Mouse (Mus musculus) testis, adult 2 months (tissue): ENCODE data around the gene Serpinb1c. TPM values are rescaled to one million over a fixed set of nuclear protein-coding genes. Genes with fewer than 3 reads are reported as not detected.
"Not testable (repeated sequence)": the region's sequence is repeated elsewhere in the genome, so short reads cannot be mapped to it uniquely, and the experiment has no call there.

ENCODE experiments used
- H3K27ac ChIP-seq: fragments of 200-500 bp; 2 replicates; pipeline ENCODE4 v1.5.1; 2012; ENCODE audit warnings: low read depth, low read length; ENCODE audit not compliant: control insufficient read depth, insufficient read depth
- H3K27me3 ChIP-seq: fragments of 200-500 bp; 2 replicates; pipeline ENCODE4 v1.6.1; 2012; ENCODE audit warnings: mild to moderate bottlenecking, low read length, moderate library complexity; ENCODE audit not compliant: control insufficient read depth, insufficient read depth
- H3K36me3 ChIP-seq: fragments of 200-500 bp; 2 replicates; pipeline ENCODE4 v1.6.1; 2012; ENCODE audit warnings: mild to moderate bottlenecking, low read length; ENCODE audit not compliant: control insufficient read depth, insufficient read depth
- H3K4me1 ChIP-seq: fragments of 200-500 bp; 2 replicates; pipeline ENCODE4 v1.6.1; 2012; ENCODE audit warnings: low read length; ENCODE audit not compliant: control insufficient read depth, insufficient read depth
- H3K4me3 ChIP-seq: fragments of 200-500 bp; 2 replicates; pipeline ENCODE4 v1.5.1; 2012; ENCODE audit warnings: low read depth, mild to moderate bottlenecking, low read length, moderate library complexity, mixed read lengths; ENCODE audit not compliant: control insufficient read depth
- CTCF ChIP-seq: fragments of 200-500 bp; IDR thresholded peaks from 2 replicates; pipeline ENCODE4 v1.5.1; 2012; ENCODE audit warnings: low read depth, mild to moderate bottlenecking, inconsistent platforms, low read length, moderate library complexity; ENCODE audit not compliant: control insufficient read depth, insufficient read depth, insufficient replicate concordance
- POLR2A ChIP-seq: fragments of 200-500 bp; IDR thresholded peaks from 2 replicates; pipeline ENCODE4 v1.6.1; 2012; ENCODE audit warnings: low read depth, mild to moderate bottlenecking, inconsistent platforms, low read length, moderate library complexity; ENCODE audit not compliant: control insufficient read depth
- polyA plus RNA-seq: library from polyadenylated mRNA; depleted of rRNA; stranded (reverse); fragments of >200 nt; gene quantifications from 2 replicates; pipeline ENCODE4 v1.2.3, GENCODE M21; 2012

Gene Serpinb1c
- polyA plus RNA-seq, 1 experiment, result not detected

GRCm38 (mm10) chr13:32896931-32897330 is 1.1 kb downstream of the Serpinb1c start:
- no peak for TF ChIP-seq POLR2A
- no peak for TF ChIP-seq CTCF
- Histone ChIP-seq H3K4me1 (no peaks in the 10 kb centered on the region), H3K36me3 (no peaks in the 10 kb centered on the region), H3K27me3 (no peaks in the 10 kb centered on the region), H3K4me3 (no peak overlapping the region), H3K27ac (no peak overlapping the region)

DNA sequence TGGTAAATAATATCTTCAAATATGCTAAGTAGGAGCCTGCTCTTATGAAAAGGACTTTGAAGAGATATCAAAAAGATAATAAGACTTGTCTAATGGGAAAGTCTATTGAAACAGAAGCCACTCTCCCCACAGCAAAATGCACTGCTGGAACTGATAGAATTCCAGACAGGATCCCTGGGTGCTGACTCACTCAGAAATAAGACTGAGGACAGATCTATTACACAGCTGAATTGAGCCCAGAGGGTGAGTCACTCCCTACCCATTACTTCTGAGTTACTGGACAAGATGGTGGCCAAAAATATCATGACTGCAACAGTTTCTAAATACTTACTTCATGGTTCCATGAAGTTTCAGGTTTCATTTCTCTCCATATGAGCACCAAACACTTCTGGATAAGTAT is 13.3 kb downstream of the Serpinb1c start:
- no peak overlapping the region for H3K4me3 ChIP-seq
- H3K36me3 ChIP-seq, result no peaks in the 10 kb centered on the region
- no peaks in the 10 kb centered on the region for H3K27me3 ChIP-seq
- no peaks in the 10 kb centered on the region for H3K4me1 ChIP-seq
- H3K27ac ChIP-seq, result no peak overlapping the region
- no peak for TF ChIP-seq CTCF
- no peak for TF ChIP-seq POLR2A

- Histone ChIP-seq H3K27ac (peak overlapping the region; percentile 36; the same call in 1 of the 2 replicates), H3K4me1 (no peaks in the 10 kb centered on the region), H3K4me3 (no peak overlapping the region), H3K27me3 (no peaks in the 10 kb centered on the region), H3K36me3 (no peaks in the 10 kb centered on the region)
- TF ChIP-seq POLR2A (no peak), CTCF (no peak)
Measured at GRCm38 (mm10) chr13:32873862-32874261, 24.1 kb downstream of the Serpinb1c start.

- H3K27me3 ChIP-seq, result no peaks in the 10 kb centered on the region
- H3K4me1 ChIP-seq, result no peaks in the 10 kb centered on the region
- H3K36me3 ChIP-seq, result no peaks in the 10 kb centered on the region
- TF ChIP-seq POLR2A (no peak), CTCF (no peak)
- H3K4me3 ChIP-seq, result no peak overlapping the region
- no peak overlapping the region for H3K27ac ChIP-seq
Measured at GRCm38 (mm10) chr13:32868843-32869242, 29.2 kb downstream of the Serpinb1c start.

GRCm38 (mm10) chr13:32868233-32868632 is 29.8 kb downstream of the Serpinb1c start:
- H3K27ac ChIP-seq, H3K4me3 ChIP-seq, H3K27me3 ChIP-seq, H3K36me3 ChIP-seq, H3K4me1 ChIP-seq: not testable (repeated sequence)

- no peak overlapping the region for H3K4me3 ChIP-seq
- TF ChIP-seq POLR2A (no peak), CTCF (no peak)
- no peaks in the 10 kb centered on the region for H3K36me3 ChIP-seq
- H3K4me1 ChIP-seq, result no peaks in the 10 kb centered on the region
- H3K27ac ChIP-seq, result no peak overlapping the region
- H3K27me3 ChIP-seq, result no peaks in the 10 kb centered on the region
Measured at GRCm38 (mm10) chr13:32867030-32867429, 31.0 kb downstream of the Serpinb1c start.

GRCm38 (mm10) chr13:32866484-32866883 is 31.5 kb downstream of the Serpinb1c start:
- no peak overlapping the region for H3K27ac ChIP-seq
- no peaks in the 10 kb centered on the region for H3K27me3 ChIP-seq
- no peaks in the 10 kb centered on the region for H3K4me1 ChIP-seq
- no peak overlapping the region for H3K4me3 ChIP-seq
- TF ChIP-seq CTCF, result peak; percentile 92; the same call in 1 of the 2 replicates
- no peak for TF ChIP-seq POLR2A
- H3K36me3 ChIP-seq, result no peaks in the 10 kb centered on the region

DNA sequence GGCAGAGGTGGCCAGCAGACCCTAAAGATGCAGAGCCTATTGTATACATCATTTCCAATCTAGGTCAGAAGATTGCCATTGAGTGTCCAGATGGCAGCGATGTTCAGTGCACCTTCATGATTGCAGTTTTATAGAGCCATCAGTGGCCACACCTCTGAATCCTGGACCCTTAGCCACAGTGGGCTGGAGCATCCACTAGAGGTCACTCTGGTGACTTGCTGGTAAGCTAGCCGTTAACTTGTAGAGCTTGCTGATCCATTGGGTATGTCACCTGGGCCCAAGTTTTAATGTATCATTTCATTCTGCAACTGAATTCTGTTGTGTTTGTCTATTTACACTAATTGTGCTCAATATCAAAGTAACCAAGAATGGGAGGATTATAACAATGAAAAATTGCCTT is 32.4 kb downstream of the Serpinb1c start:
- TF ChIP-seq CTCF (no peak), POLR2A (no peak)
- no peaks in the 10 kb centered on the region for H3K27me3 ChIP-seq
- no peaks in the 10 kb centered on the region for H3K4me1 ChIP-seq
- no peaks in the 10 kb centered on the region for H3K36me3 ChIP-seq
- H3K27ac ChIP-seq, result no peak overlapping the region
- no peak overlapping the region for H3K4me3 ChIP-seq

DNA sequence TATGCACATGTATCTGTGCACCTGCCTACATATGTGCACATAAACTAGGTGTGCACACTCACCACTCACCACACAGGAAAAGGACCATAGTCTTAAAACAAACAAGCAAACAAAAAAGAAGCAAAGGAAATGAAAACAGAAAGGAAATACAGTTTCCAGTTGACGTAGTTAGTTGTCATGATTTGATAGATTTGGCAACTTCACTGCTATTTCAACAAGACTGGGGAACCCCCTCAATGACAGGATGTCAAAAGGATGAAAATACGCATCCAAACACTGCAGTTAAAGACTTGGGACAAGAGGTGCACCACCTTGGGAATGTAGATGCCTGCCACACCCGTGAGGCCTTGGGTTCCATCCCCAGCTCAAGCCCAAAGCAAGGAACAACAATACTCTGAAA is 33.5 kb downstream of the Serpinb1c start:
- not testable (repeated sequence) for H3K36me3 ChIP-seq, H3K4me3 ChIP-seq, H3K4me1 ChIP-seq, H3K27me3 ChIP-seq, H3K27ac ChIP-seq
